Mouse (Mus musculus): ENCODE results near the gene Irf6.

- TF ChIP-seq TAL1 (IDR thresholded peaks at IDR 0.05; ENCODE audit: low read length): no peak
- TF ChIP-seq GATA1 (IDR thresholded peaks at IDR 0.05; ENCODE audit: low read length): no peak
Measured at GRCm38 (mm10) chr1:193181104-193181503, 28.2 kb downstream of the Irf6 start.
